Mouse (Mus musculus) liver, postnatal 0 days (tissue): ENCODE measurements around the gene Osbp. TPM values are rescaled to one million over a fixed set of nuclear protein-coding genes. Genes with fewer than 3 reads are reported as not detected.

Source experiments
- ATAC-seq: fragments of 200-750 bp; cut with Nextera tagmentation; 2 replicates; pipeline ENCODE4 v1.8.0; 2017; ENCODE audit warnings: mild to moderate bottlenecking, moderate library complexity
- DNase-seq: peaks from one replicate; pipeline ENCODE4 v3.0.0-alpha.2; 2016
- H3K27ac ChIP-seq: fragments of 300-500 bp; sonication (generic); 2 replicates; pipeline ENCODE4 v1.5.1; 2014; ENCODE audit warnings: antibody characterized with exemption, moderate library complexity, mild to moderate bottlenecking, low read depth
- H3K27me3 ChIP-seq: fragments of 300-500 bp; sonication (generic); 2 replicates; pipeline ENCODE4 v1.6.1; 2014; ENCODE audit warnings: low read length, control low read depth, mixed read lengths; ENCODE audit not compliant: insufficient read depth
- H3K36me3 ChIP-seq: fragments of 300-500 bp; sonication (generic); replicated peaks from 2 replicates; pipeline ENCODE4 v1.6.1; 2014; ENCODE audit warnings: mild to moderate bottlenecking, control low read depth, low read length, moderate library complexity, mixed read lengths; ENCODE audit not compliant: insufficient read depth
- H3K4me1 ChIP-seq: fragments of 300-500 bp; sonication (generic); 2 replicates; pipeline ENCODE4 v1.6.1; 2014; ENCODE audit warnings: antibody characterized with exemption, mild to moderate bottlenecking, control low read depth; ENCODE audit not compliant: insufficient read depth
- H3K4me2 ChIP-seq: fragments of 300-500 bp; sonication (generic); 2 replicates; pipeline ENCODE4 v1.6.1; 2014; ENCODE audit warnings: low read depth, mild to moderate bottlenecking, low read length, moderate library complexity, mixed read lengths
- H3K4me3 ChIP-seq: fragments of 300-500 bp; sonication (generic); 2 replicates; pipeline ENCODE4 v1.5.1; 2014; ENCODE audit warnings: low read depth, low read length
- H3K9ac ChIP-seq: fragments of 300-500 bp; sonication (generic); replicated peaks from 2 replicates; pipeline ENCODE4 v1.6.1; 2014; ENCODE audit warnings: mild to moderate bottlenecking, moderate library complexity
- H3K9me3 ChIP-seq: fragments of 300-500 bp; sonication (generic); 2 replicates; pipeline ENCODE4 v1.6.1; 2016; ENCODE audit warnings: mild to moderate bottlenecking, control low read depth, low read length, mixed read lengths
- CTCF ChIP-seq: sonication (generic); IDR thresholded peaks from 2 replicates; pipeline ENCODE4 v1.5.1; 2016; ENCODE audit warnings: antibody characterized with exemption, low read depth
- EP300 ChIP-seq: IDR thresholded peaks from 2 replicates; pipeline ENCODE4 v1.6.1; 2016; ENCODE audit warnings: antibody characterized with exemption, low read depth, mild to moderate bottlenecking
- WGBS: fragments of 180-500 bp; shearing (Covaris S2); extraction: QIAGEN DNeasy Blood & Tissue Kit; methylation state at CpG from one replicate; pipeline ENCODE4 v1.1.7; 2014; ENCODE audit not compliant: insufficient replicate concordance; 5-methylcytosine and 5-hydroxymethylcytosine counted together
- polyA plus RNA-seq: library from polyadenylated mRNA; unstranded; fragments of >200 nt; fragmentation: Nextera tagmentation; extraction: Ambion mirVana; gene quantifications from 2 replicates; pipeline ENCODE4 v1.2.1, GENCODE M21; 2015

Osbp gene
- polyA plus RNA-seq, 1 experiment from 2014 or later: 2.7 TPM

DNA sequence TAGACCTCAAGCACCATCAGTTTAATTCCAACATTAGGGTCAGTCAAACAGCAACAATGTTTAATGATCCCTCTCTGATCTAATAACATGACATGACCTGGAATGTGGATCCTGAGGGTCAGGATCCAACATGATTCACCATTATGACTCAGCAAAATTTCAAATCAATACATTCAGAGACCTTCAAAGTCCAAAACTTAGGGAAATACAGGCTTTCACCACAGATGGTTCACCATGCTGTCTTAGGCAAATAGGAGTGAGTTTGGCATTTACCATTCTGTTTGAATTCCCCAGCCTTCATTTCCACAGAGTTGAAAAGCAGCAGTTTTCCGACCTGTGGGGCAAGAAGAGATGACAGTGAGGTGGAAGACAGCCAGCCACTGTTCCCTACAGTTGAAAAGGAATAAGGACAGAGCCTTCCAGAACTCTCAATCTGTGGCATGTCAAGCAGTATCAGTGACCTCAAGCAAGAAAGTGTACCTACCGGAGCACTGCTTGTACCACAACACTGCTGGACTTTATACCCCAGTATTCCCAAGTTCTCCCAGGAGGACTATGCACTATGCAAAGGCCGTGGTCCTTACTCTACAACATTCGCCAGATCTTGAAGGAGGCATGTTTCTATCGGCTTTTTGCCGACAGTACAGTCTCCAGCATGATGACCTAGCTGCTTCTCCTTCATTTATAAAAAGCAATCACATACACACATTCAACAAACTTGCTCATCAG lies 29.1 kb downstream of the Osbp start:
- no peaks in the 10 kb centered on the region for H3K9me3 ChIP-seq
- peak overlapping the region; percentile 70 for H3K27ac ChIP-seq
- peaks cover 12% of the 10 kb centered on the region; the same call in 1 of the 2 replicates for H3K4me1 ChIP-seq
- no peak for TF ChIP-seq EP300
- no peak for TF ChIP-seq CTCF
- H3K27me3 ChIP-seq: no peaks in the 10 kb centered on the region
- ATAC-seq (peak; percentile 74), DNase-seq (no peak)
- WGBS: 81% methylated on average over 6 of the region's 6 CpGs
- H3K4me2 ChIP-seq: no peak overlapping the region
- H3K36me3 ChIP-seq: peaks cover 28% of the 10 kb centered on the region
- H3K9ac ChIP-seq: no peak overlapping the region
- no peak overlapping the region for H3K4me3 ChIP-seq

GRCm38 (mm10) chr19:11995722-11996448 lies 30.1 kb downstream of the Osbp start:
- WGBS: 53% methylated on average over 2 of the region's 2 CpGs
- ATAC-seq: peak; percentile 75
- H3K9ac ChIP-seq: no peak overlapping the region
- H3K4me1 ChIP-seq: peaks cover 12% of the 10 kb centered on the region; the same call in 1 of the 2 replicates
- H3K27ac ChIP-seq: peak overlapping the region; percentile 70
- H3K27me3 ChIP-seq: no peaks in the 10 kb centered on the region
- H3K4me3 ChIP-seq: no peak overlapping the region
- no peak for DNase-seq
- H3K4me2 ChIP-seq: no peak overlapping the region
- H3K36me3 ChIP-seq: peaks cover 22% of the 10 kb centered on the region
- TF ChIP-seq EP300 (no peak), CTCF (no peak)
- H3K9me3 ChIP-seq: no peaks in the 10 kb centered on the region

- H3K4me2 ChIP-seq: no peak overlapping the region
- H3K4me3 ChIP-seq: no peak overlapping the region
- DNase-seq (no peak), ATAC-seq (no peak)
- TF ChIP-seq EP300 (no peak), CTCF (no peak)
- peaks cover 4% of the 10 kb centered on the region for H3K4me1 ChIP-seq
- no peaks in the 10 kb centered on the region for H3K36me3 ChIP-seq
- no peak overlapping the region for H3K9ac ChIP-seq
- no peaks in the 10 kb centered on the region for H3K9me3 ChIP-seq
- H3K27ac ChIP-seq: no peak overlapping the region
- WGBS: 18% methylated on average over 3 of the region's 3 CpGs
- H3K27me3 ChIP-seq: no peaks in the 10 kb centered on the region
Observed at GRCm38 (mm10) chr19:12001686-12002085, 35.9 kb downstream of the Osbp start.

DNA sequence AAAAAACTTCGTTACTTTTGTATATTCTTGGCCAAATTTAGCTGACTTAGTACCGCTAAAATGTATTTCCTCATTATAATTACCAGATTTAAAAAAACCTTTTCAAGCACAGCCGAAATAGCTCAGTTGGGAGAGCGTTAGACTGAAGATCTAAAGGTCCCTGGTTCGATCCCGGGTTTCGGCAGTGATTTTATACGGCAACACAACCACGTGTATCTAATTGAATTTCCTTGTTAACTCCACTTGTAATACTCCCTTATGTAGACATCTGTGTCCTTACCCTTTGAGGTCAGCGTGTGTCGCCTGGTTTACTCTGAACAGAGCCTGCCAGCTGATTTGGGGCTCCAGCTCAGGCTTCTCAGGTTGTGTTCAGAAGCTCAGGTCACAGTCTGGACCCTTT lies 36.4 kb downstream of the Osbp start:
- ATAC-seq: peak; percentile 65
- Histone ChIP-seq H3K27ac (no peak overlapping the region), H3K4me3 (no peak overlapping the region), H3K27me3 (no peaks in the 10 kb centered on the region), H3K9ac (no peak overlapping the region), H3K4me1 (peaks cover 8% of the 10 kb centered on the region; the same call in 1 of the 2 replicates), H3K9me3 (no peaks in the 10 kb centered on the region), H3K4me2 (peak overlapping the region; percentile 57), H3K36me3 (no peaks in the 10 kb centered on the region)
- 1% methylated on average over 11 of the region's 11 CpGs for WGBS
- no peak for TF ChIP-seq CTCF
- 0 out of 2 replicates have a peak, but pooled peaks have one; percentile 13 for TF ChIP-seq EP300
- DNase-seq: peak; percentile 75

GRCm38 (mm10) chr19:12002791-12003190 lies 37.0 kb downstream of the Osbp start:
- no peaks in the 10 kb centered on the region for H3K27me3 ChIP-seq
- no peaks in the 10 kb centered on the region for H3K36me3 ChIP-seq
- H3K4me3 ChIP-seq: no peak overlapping the region
- H3K9ac ChIP-seq: no peak overlapping the region
- H3K9me3 ChIP-seq: no peaks in the 10 kb centered on the region
- no peak overlapping the region for H3K27ac ChIP-seq
- H3K4me1 ChIP-seq: peaks cover 9% of the 10 kb centered on the region; the same call in 1 of the 2 replicates
- ATAC-seq: no peak
- 51% methylated on average over 14 of the region's 14 CpGs for WGBS
- H3K4me2 ChIP-seq: peak overlapping the region; percentile 57
- no peak for DNase-seq
- TF ChIP-seq EP300 (no peak), CTCF (no peak)

DNA sequence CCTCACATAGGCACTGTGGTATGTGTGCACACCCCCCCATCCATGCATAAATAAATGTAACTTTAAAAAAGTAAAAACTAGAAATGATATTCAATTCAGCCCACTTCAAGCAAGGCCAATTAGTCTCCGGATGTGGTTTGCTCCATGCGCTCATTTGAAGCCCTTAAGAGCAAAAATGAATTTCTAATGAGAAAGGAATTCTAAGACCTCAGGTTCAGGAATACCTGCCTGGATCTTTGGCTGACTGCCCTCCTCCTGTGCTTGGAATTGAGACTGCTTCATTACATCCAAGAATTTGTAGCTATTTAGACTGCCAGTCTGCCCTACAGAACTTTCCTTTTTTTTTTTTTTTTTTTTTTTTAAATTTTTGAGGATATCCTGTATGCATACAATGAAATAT lies 37.8 kb downstream of the Osbp start:
- Histone ChIP-seq H3K27me3 (no peaks in the 10 kb centered on the region), H3K4me3 (no peak overlapping the region), H3K36me3 (no peaks in the 10 kb centered on the region), H3K9ac (no peak overlapping the region), H3K9me3 (no peaks in the 10 kb centered on the region), H3K4me1 (peaks cover 11% of the 10 kb centered on the region), H3K4me2 (no peak overlapping the region), H3K27ac (no peak overlapping the region)
- no peak for TF ChIP-seq CTCF
- no peak for TF ChIP-seq EP300
- 87% methylated on average over 2 of the region's 2 CpGs for WGBS
- DNase-seq: no peak
- ATAC-seq: no peak
